Mouse (Mus musculus): ENCODE measurements around the gene Slc25a29. TPM values are rescaled to one million over a fixed set of nuclear protein-coding genes. Genes with fewer than 3 reads are reported as not detected.

Slc25a29 gene
- total RNA-seq (2014; rRNA removed; ENCODE audit: low replicate concordance): 4.4 and 7.0 TPM in 2 replicates
- 2.4 and 3.0 TPM in 2 replicates for polyA plus RNA-seq (2015; fragmentation: Nextera tagmentation; extraction: Ambion mirVana)

DNA sequence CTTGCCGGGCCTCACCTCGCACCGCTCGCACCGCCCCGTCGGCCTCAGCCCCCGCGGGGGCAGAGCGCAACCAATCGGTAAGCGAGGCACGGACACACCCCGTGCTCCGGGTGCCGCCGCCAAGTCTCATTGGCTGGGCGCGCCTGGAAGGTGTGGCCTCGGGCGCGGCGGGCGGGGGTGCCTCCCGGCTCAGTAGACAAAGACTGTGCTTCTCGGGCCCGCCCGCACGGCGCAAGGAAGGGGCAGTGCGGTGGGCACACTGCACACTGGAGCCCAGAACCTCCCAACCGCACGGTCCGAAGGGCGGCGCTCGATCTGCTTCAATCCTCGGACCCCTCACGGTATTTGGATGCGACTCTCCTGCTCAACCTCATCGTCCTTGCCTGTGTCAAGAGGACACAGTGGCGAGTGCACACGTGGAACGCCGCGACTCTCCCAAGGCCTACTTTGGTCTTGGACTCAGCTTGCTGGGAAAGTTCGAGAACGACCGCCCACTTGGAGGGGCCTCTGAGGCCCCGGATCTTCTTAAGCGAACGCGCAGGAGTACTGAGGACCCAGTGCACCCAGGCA lies at the start of gene Slc25a29, which contains the start of gene Slc25a47:
Gene Slc25a29 (minus strand): TSS at position 44 of the 570 bp plus-strand sequence.
Gene Slc25a47 (plus strand): TSS at position 207 of the 570 bp plus-strand sequence.
- H3K4me1 ChIP-seq (ENCODE audit: control insufficient read depth, insufficient read depth): peaks cover 26% of the 10 kb centered on the region
- DNase-seq (ENCODE audit: low spot score): peak; percentile 93
- no peaks in the 10 kb centered on the region for H3K27me3 ChIP-seq (ENCODE audit: control insufficient read depth, insufficient read depth, low read length)
- ATAC-seq (ENCODE audit: insufficient read depth, low read depth): peak; percentile 99
- peak within 1 kb of the TSS; percentile 76 for H3K9ac ChIP-seq (replicated peaks; ENCODE audit: low read depth, low read length)
- peaks cover 7% of the 10 kb centered on the region for H3K36me3 ChIP-seq (replicated peaks; ENCODE audit: control insufficient read depth, insufficient read depth, low read length)
- TF ChIP-seq CTCF (IDR thresholded peaks at IDR 0.05; ENCODE audit: low read depth): no peak
- TF ChIP-seq EP300 (IDR thresholded peaks at IDR 0.05; ENCODE audit: low read depth): peak; percentile 73
- WGBS: under 1% methylated on average over 44 of the region's 53 CpGs
- no peaks in the 10 kb centered on the region for H3K9me3 ChIP-seq (replicated peaks; ENCODE audit: control insufficient read depth, low read length)
- peak within 1 kb of the TSS; percentile 79 for H3K4me3 ChIP-seq (ENCODE audit: low read depth, low read length)
- peak within 1 kb of the TSS; percentile 87 for H3K27ac ChIP-seq (ENCODE audit: low read depth)
- peak within 1 kb of the TSS; percentile 98 for H3K4me2 ChIP-seq (ENCODE audit: low read depth, low read length)

DNA sequence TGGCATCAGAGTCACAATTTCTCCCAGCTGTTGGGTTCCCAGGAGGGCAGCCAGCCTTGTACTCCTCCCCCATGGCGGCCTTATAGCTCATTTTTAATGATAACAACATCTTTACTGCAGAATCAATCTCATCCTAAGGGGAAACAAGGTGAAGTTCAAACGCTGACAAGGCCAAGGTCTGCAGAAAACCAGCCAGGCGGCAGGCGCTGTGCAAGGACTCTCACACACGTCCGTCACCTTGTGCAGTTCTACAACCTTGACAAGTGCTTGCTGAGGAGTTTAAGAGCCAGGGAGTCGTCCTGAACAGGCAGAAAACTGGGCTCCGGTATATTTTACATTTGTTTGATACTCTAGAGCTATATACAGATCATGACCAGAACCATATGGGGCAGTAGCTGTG lies 47.1 kb upstream of the Slc25a29 start:
- 76% methylated on average over 8 of the region's 8 CpGs for WGBS
- H3K36me3 ChIP-seq (replicated peaks; ENCODE audit: control insufficient read depth, insufficient read depth, low read length): peaks cover 74% of the 10 kb centered on the region

DNA sequence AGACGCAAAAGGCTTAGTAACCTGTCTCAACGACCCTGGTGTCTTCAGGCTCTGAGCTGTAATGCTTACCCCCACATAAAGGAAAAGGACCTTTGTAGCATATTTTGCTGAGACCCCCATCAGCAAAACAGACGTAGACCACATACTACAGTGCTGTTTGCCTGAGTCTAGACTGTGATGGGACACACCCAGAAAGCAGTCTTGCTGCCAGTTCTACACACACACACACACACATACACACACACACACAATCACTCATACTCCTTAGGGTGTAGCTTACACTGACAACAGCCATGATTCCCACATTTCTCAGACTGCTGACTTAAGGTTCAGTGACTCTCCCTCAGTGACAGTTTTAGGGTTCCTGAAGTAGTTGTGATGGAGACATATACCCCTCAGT lies 45.5 kb upstream of the Slc25a29 start:
- peaks cover 63% of the 10 kb centered on the region for H3K36me3 ChIP-seq (replicated peaks; ENCODE audit: control insufficient read depth, insufficient read depth, low read length)

More for the DNA sequence above, 47.1 kb upstream of the Slc25a29 start:
- Histone ChIP-seq H3K4me1 (ENCODE audit: control insufficient read depth, insufficient read depth) (no peaks in the 10 kb centered on the region), H3K4me3 (ENCODE audit: low read depth, low read length) (no peak overlapping the region), H3K27ac (ENCODE audit: low read depth) (no peak overlapping the region), H3K27me3 (ENCODE audit: control insufficient read depth, insufficient read depth, low read length) (no peaks in the 10 kb centered on the region), H3K9ac (replicated peaks; ENCODE audit: low read depth, low read length) (no peak overlapping the region), H3K4me2 (ENCODE audit: low read depth, low read length) (no peak overlapping the region), H3K9me3 (replicated peaks; ENCODE audit: control insufficient read depth, low read length) (no peaks in the 10 kb centered on the region)
- ATAC-seq (ENCODE audit: insufficient read depth, low read depth) (no peak), DNase-seq (ENCODE audit: low spot score) (no peak)
- TF ChIP-seq EP300 (IDR thresholded peaks at IDR 0.05; ENCODE audit: low read depth) (no peak), CTCF (IDR thresholded peaks at IDR 0.05; ENCODE audit: low read depth) (no peak)

DNA sequence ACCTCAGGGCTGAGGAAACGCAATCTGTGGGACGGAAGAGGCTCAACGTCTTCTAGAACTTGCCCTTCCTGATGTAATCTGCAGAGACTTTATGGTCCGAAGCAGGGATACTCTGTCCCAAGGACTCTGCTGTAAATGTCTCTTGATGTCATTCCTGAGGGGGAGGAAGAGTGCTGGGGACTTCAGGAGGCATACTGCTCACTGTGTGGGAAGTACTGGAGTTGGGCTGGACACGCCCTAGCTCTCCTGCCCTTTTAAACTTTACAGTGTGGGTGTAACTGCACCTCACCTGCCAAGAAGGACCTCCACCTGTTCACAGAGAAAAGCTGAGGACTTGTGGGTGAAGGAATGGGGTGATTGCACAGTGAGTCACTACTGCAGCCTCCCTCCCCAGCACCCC lies 44.9 kb upstream of the Slc25a29 start:
- 90% methylated on average over 5 of the region's 5 CpGs for WGBS
- H3K36me3 ChIP-seq (replicated peaks; ENCODE audit: control insufficient read depth, insufficient read depth, low read length): peaks cover 61% of the 10 kb centered on the region
- H3K4me2 ChIP-seq (ENCODE audit: low read depth, low read length): no peak overlapping the region
- H3K9ac ChIP-seq (replicated peaks; ENCODE audit: low read depth, low read length): no peak overlapping the region
- ATAC-seq (ENCODE audit: insufficient read depth, low read depth): no peak
- no peaks in the 10 kb centered on the region for H3K4me1 ChIP-seq (ENCODE audit: control insufficient read depth, insufficient read depth)
- H3K27me3 ChIP-seq (ENCODE audit: control insufficient read depth, insufficient read depth, low read length): no peaks in the 10 kb centered on the region
- DNase-seq (ENCODE audit: low spot score): no peak
- TF ChIP-seq EP300 (IDR thresholded peaks at IDR 0.05; ENCODE audit: low read depth) (no peak), CTCF (IDR thresholded peaks at IDR 0.05; ENCODE audit: low read depth) (no peak)
- no peak overlapping the region for H3K4me3 ChIP-seq (ENCODE audit: low read depth, low read length)
- no peak overlapping the region for H3K27ac ChIP-seq (ENCODE audit: low read depth)
- H3K9me3 ChIP-seq (replicated peaks; ENCODE audit: control insufficient read depth, low read length): no peaks in the 10 kb centered on the region

More for the DNA sequence above, 45.5 kb upstream of the Slc25a29 start:
- no peaks in the 10 kb centered on the region for H3K9me3 ChIP-seq (replicated peaks; ENCODE audit: control insufficient read depth, low read length)
- WGBS: 87% methylated on average over 3 of the region's 3 CpGs
- H3K27ac ChIP-seq (ENCODE audit: low read depth): no peak overlapping the region
- no peaks in the 10 kb centered on the region for H3K4me1 ChIP-seq (ENCODE audit: control insufficient read depth, insufficient read depth)
- H3K27me3 ChIP-seq (ENCODE audit: control insufficient read depth, insufficient read depth, low read length): no peaks in the 10 kb centered on the region
- no peak overlapping the region for H3K4me3 ChIP-seq (ENCODE audit: low read depth, low read length)
- DNase-seq (ENCODE audit: low spot score) (no peak), ATAC-seq (ENCODE audit: insufficient read depth, low read depth) (no peak)
- no peak overlapping the region for H3K9ac ChIP-seq (replicated peaks; ENCODE audit: low read depth, low read length)
- TF ChIP-seq EP300 (IDR thresholded peaks at IDR 0.05; ENCODE audit: low read depth) (no peak), CTCF (IDR thresholded peaks at IDR 0.05; ENCODE audit: low read depth) (no peak)
- no peak overlapping the region for H3K4me2 ChIP-seq (ENCODE audit: low read depth, low read length)

DNA sequence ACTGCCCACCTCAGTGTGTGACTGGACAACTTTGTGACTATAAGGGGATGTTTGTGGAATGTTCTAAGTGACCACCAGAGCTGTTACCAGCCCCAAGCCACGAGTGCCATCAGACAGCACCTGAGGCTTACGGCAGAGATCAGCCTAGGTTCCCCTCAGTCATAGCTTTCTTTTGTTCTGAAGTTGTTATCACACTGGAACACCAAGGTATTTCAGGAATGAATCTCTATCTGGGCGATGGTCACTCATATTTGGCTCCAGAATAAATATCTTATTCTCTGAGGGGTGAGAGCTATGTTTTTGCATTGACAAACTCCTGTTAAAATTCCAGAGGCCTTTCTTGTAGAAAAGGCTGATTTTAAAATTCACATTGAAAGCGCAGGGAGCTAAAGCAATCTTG lies 43.5 kb upstream of the Slc25a29 start:
- no peak overlapping the region for H3K9ac ChIP-seq (replicated peaks; ENCODE audit: low read depth, low read length)
- no peak for DNase-seq (ENCODE audit: low spot score)
- whole genome bisulfite sequencing: 66% methylated on average over 4 of the region's 4 CpGs
- no peak overlapping the region for H3K27ac ChIP-seq (ENCODE audit: low read depth)
- H3K36me3 ChIP-seq (replicated peaks; ENCODE audit: control insufficient read depth, insufficient read depth, low read length): peaks cover 63% of the 10 kb centered on the region
- TF ChIP-seq CTCF (IDR thresholded peaks at IDR 0.05; ENCODE audit: low read depth) (no peak), EP300 (IDR thresholded peaks at IDR 0.05; ENCODE audit: low read depth) (no peak)
- no peaks in the 10 kb centered on the region for H3K9me3 ChIP-seq (replicated peaks; ENCODE audit: control insufficient read depth, low read length)
- H3K27me3 ChIP-seq (ENCODE audit: control insufficient read depth, insufficient read depth, low read length): no peaks in the 10 kb centered on the region
- ATAC-seq (ENCODE audit: insufficient read depth, low read depth): no peak
- no peaks in the 10 kb centered on the region for H3K4me1 ChIP-seq (ENCODE audit: control insufficient read depth, insufficient read depth)
- H3K4me2 ChIP-seq (ENCODE audit: low read depth, low read length): no peak overlapping the region
- no peak overlapping the region for H3K4me3 ChIP-seq (ENCODE audit: low read depth, low read length)

DNA sequence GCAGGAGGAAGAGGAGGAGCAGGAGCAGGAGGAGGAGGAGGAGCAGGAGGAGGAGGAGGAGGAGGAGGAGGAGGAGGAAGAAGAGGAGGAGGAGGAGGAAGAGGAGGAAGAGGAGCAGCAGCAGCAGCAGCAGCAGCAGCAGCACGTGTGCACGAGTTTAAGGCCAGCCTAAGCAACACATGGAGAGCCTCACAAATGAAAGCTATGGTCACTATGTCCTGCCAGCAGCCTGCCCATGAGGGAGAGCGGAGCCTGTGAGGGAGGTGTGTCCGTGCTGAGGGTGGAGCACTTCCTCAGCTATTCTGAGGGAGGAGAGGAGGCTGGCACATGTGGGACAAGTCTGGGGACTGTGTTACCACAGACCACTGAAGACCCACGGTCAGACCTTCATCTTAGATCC lies 37.4 kb upstream of the Slc25a29 start:
- ATAC-seq (ENCODE audit: insufficient read depth, low read depth): no peak
- Histone ChIP-seq H3K4me2 (ENCODE audit: low read depth, low read length) (no peak overlapping the region), H3K36me3 (replicated peaks; ENCODE audit: control insufficient read depth, insufficient read depth, low read length) (peaks cover 71% of the 10 kb centered on the region), H3K9me3 (replicated peaks; ENCODE audit: control insufficient read depth, low read length) (no peaks in the 10 kb centered on the region), H3K4me1 (ENCODE audit: control insufficient read depth, insufficient read depth) (no peaks in the 10 kb centered on the region), H3K27me3 (ENCODE audit: control insufficient read depth, insufficient read depth, low read length) (no peaks in the 10 kb centered on the region), H3K9ac (replicated peaks; ENCODE audit: low read depth, low read length) (no peak overlapping the region), H3K4me3 (ENCODE audit: low read depth, low read length) (no peak overlapping the region), H3K27ac (ENCODE audit: low read depth) (no peak overlapping the region)
- no peak for TF ChIP-seq EP300 (IDR thresholded peaks at IDR 0.05; ENCODE audit: low read depth)
- no peak for TF ChIP-seq CTCF (IDR thresholded peaks at IDR 0.05; ENCODE audit: low read depth)
- DNase-seq (ENCODE audit: low spot score): no peak
- WGBS: 60% methylated on average over 5 of the region's 5 CpGs
